Mouse (Mus musculus): Measurements from ENCODE around the gene Agtrap.
"Not testable (repeated sequence)": the region's sequence is repeated elsewhere in the genome, so short reads cannot be mapped to it uniquely, and the experiment has no call there.

GRCm38 (mm10) chr4:148043327-148043726 is 44.5 kb downstream of the Agtrap start:
- TF ChIP-seq CTCF (conservative IDR thresholded peaks at IDR 0.05; ENCODE audit: low read length); POU5F1 (IDR thresholded peaks at IDR 0.05; ENCODE audit: borderline replicate concordance, low read length); NANOG (IDR thresholded peaks at IDR 0.05; ENCODE audit: borderline replicate concordance, low read length): not testable (repeated sequence)

All from E14TG2a.4 (cell line).